Mouse (Mus musculus) embryonic facial prominence, embryonic 11.5 days (tissue): ENCODE measurements around the gene Cdx4. TPM values are rescaled to one million over a fixed set of nuclear protein-coding genes. Genes with fewer than 3 reads are reported as not detected.

Experiments
- ATAC-seq: fragments of 200-750 bp; cut with Nextera tagmentation; replicated peaks from 2 replicates; pipeline ENCODE4 v1.8.0; 2017; ENCODE audit warnings: low read depth; ENCODE audit not compliant: insufficient number of reproducible peaks, low FRiP score, low TSS enrichment
- DNase-seq: peaks from one replicate; pipeline ENCODE4 v3.0.0-alpha.2; 2015; ENCODE audit warnings: low spot score
- H3K27ac ChIP-seq: fragments of 300-500 bp; sonication (generic); replicated peaks from 2 replicates; pipeline ENCODE4 v1.5.1; 2014; ENCODE audit warnings: mild to moderate bottlenecking, low read depth, low read length, control low read depth
- H3K27me3 ChIP-seq: fragments of 300-500 bp; sonication (generic); 2 replicates; pipeline ENCODE4 v1.6.1; 2014; ENCODE audit warnings: mild to moderate bottlenecking, low read length, moderate library complexity, mixed read lengths; ENCODE audit not compliant: control insufficient read depth, insufficient read depth
- H3K36me3 ChIP-seq: fragments of 300-500 bp; sonication (generic); replicated peaks from 2 replicates; pipeline ENCODE4 v1.6.1; 2014; ENCODE audit warnings: low read depth, mild to moderate bottlenecking, low read length, moderate library complexity, mixed read lengths; ENCODE audit not compliant: control insufficient read depth, insufficient read depth
- H3K4me1 ChIP-seq: fragments of 300-500 bp; sonication (generic); 2 replicates; pipeline ENCODE4 v1.6.1; 2014; ENCODE audit warnings: low read length, mixed read lengths; ENCODE audit not compliant: control insufficient read depth, insufficient read depth
- H3K4me2 ChIP-seq: fragments of 300-500 bp; sonication (generic); 2 replicates; pipeline ENCODE4 v1.6.1; 2014; ENCODE audit warnings: low read depth, mild to moderate bottlenecking, control low read depth, low read length, moderate library complexity
- H3K4me3 ChIP-seq: fragments of 300-500 bp; sonication (generic); 2 replicates; pipeline ENCODE4 v1.5.1; 2014; ENCODE audit warnings: low read depth, low read length, control low read depth
- H3K9ac ChIP-seq: fragments of 300-500 bp; sonication (generic); replicated peaks from 2 replicates; pipeline ENCODE4 v1.6.1; 2014; ENCODE audit warnings: mild to moderate bottlenecking, control low read depth, low read length
- H3K9me3 ChIP-seq: fragments of 300-500 bp; sonication (generic); replicated peaks from 2 replicates; pipeline ENCODE4 v1.6.1; 2016; ENCODE audit warnings: mild to moderate bottlenecking, low read length, inconsistent platforms, mixed read lengths; ENCODE audit not compliant: control insufficient read depth
- whole genome bisulfite sequencing: fragments of 180-500 bp; shearing (Covaris S2); extraction: QIAGEN DNeasy Blood & Tissue Kit; methylation state at CpG from one replicate; pipeline ENCODE4 v1.1.7; 2014; 5-methylcytosine and 5-hydroxymethylcytosine counted together
- polyA plus RNA-seq: library from polyadenylated mRNA; unstranded; fragments of >200 nt; fragmentation: Nextera tagmentation; extraction: Ambion mirVana; gene quantifications from 2 replicates; pipeline ENCODE4 v1.2.1, GENCODE M21; 2014

Cdx4 gene
- polyA plus RNA-seq, 1 experiment from 2014 or later: not detected

DNA sequence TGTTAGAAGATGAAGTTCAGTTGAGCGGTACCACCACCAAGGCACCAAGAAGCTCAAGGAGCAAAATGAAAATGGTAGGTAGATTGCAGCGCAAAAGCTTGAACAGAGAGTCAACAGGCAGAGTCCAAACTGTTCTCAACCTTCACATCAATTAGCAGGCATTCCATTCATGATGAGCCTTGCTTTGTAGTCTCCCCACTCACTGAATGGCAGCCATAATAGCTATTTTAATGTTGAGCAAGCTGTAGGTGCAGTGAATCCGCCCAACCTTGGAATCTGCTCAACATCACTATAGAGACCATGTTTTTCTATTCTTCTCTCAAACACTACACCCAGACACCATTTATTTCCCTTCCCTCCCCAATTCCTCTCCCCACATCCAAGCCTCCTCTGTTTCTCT lies 9.5 kb upstream of the Cdx4 start:
- no peak for ATAC-seq
- Histone ChIP-seq H3K4me1 (no peaks in the 10 kb centered on the region), H3K4me2 (no peak overlapping the region), H3K36me3 (no peaks in the 10 kb centered on the region), H3K9me3 (no peaks in the 10 kb centered on the region), H3K27me3 (no peaks in the 10 kb centered on the region; the same call in 1 of the 2 replicates), H3K9ac (no peak overlapping the region), H3K27ac (no peak overlapping the region), H3K4me3 (no peak overlapping the region)
- 78% methylated on average over 3 of the region's 3 CpGs for WGBS
- DNase-seq: no peak

DNA sequence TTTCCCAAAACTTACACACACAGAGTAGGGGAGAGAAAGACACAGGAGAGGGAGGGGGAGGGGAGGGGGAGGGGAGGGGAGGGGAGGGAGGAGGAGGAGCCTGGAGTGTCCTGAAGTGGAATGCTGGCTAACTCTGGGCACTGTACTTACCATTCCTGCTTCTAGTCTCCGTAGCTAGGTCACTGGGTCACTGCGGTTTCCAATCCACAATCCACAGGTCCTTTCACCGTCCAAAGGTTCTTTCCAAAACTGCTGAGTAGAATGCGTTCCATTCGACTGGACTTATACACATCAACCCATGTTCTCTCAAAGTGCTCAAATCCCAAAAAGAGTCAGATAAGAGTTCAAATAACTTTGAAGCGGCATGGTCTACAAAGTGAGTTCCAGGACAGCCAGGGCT lies 7.1 kb upstream of the Cdx4 start:
- H3K9ac ChIP-seq: no peak overlapping the region
- DNase-seq: no peak
- ATAC-seq: no peak
- no peak overlapping the region for H3K4me3 ChIP-seq
- H3K27ac ChIP-seq: no peak overlapping the region
- WGBS: 83% methylated on average over 6 of the region's 6 CpGs
- no peaks in the 10 kb centered on the region for H3K36me3 ChIP-seq
- no peak overlapping the region for H3K4me2 ChIP-seq
- peaks cover 6% of the 10 kb centered on the region for H3K27me3 ChIP-seq
- H3K4me1 ChIP-seq: no peaks in the 10 kb centered on the region
- H3K9me3 ChIP-seq: no peaks in the 10 kb centered on the region

- H3K4me3 ChIP-seq: no peak overlapping the region
- no peaks in the 10 kb centered on the region for H3K36me3 ChIP-seq
- H3K4me1 ChIP-seq: no peaks in the 10 kb centered on the region
- no peak overlapping the region for H3K27ac ChIP-seq
- peaks cover 26% of the 10 kb centered on the region for H3K27me3 ChIP-seq
- H3K9me3 ChIP-seq: no peaks in the 10 kb centered on the region
- no peak for ATAC-seq
- no peak overlapping the region for H3K4me2 ChIP-seq
- no peak for DNase-seq
- H3K9ac ChIP-seq: no peak overlapping the region
- WGBS: 81% methylated on average over 3 of the region's 3 CpGs
Observed at GRCm38 (mm10) chrX:103325900-103326299, 4.7 kb downstream of the Cdx4 start.

DNA sequence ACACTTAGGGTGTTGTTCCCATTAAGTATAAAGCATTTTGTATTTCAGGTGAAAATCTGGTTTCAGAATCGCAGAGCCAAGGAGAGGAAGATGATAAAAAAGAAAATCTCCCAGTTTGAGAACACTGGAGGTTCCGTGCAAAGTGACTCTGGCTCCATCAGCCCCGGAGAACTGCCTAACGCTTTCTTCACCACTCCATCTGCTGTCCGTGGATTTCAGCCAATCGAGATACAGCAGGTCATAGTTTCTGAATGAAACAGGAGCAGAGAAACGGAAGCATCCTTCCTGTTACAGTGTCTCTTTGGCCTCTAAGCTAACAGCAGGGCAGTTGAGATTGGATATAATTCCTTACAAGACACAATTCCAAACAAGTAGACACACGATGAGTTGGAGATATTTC lies 8.2 kb downstream of the Cdx4 start:
- H3K4me3 ChIP-seq: no peak overlapping the region

DNA sequence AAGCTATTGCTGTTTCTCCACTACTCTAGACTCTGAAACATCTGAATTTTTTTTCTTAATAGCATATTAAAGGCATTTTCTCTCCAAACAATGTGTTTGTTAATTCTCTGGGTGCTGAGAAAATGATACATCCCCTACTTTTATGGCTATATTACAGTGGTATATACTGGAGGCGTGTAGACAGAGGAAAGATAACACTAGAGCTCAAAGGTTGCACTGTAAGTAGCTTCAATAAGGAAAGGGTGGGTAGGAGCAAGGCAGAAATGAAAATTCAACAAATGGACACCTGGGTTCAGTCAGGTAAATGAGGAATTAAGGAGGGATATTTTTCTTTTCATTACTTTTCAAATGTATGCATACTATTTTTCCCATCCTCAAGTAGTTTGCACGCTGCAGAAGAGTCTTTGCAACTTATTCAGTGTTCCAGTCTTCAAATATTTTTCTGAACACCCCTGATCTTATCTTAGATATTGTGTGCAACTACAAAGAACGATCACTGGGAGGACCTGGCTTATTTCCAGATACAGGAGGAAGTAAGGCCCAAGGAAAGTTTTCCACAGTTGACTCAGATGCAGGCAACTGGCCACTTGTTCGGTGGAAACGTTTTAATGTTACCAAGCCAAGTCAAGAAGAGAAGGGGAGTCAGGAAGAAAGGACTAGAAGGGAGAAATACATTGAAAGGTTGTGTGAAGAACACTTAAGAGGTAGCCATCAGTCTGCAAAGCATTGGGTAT lies 10.1 kb downstream of the Cdx4 start:
- ATAC-seq: no peak
- Histone ChIP-seq H3K4me1 (no peaks in the 10 kb centered on the region), H3K4me2 (no peak overlapping the region), H3K27ac (no peak overlapping the region), H3K9ac (no peak overlapping the region), H3K36me3 (no peaks in the 10 kb centered on the region), H3K9me3 (no peaks in the 10 kb centered on the region), H3K27me3 (no peaks in the 10 kb centered on the region), H3K4me3 (no peak overlapping the region)
- DNase-seq: no peak
- WGBS: 82% methylated on average over 5 of the region's 5 CpGs

More for the DNA sequence above, 8.2 kb downstream of the Cdx4 start:
- WGBS: 60% methylated on average over 8 of the region's 8 CpGs
- Histone ChIP-seq H3K4me2 (no peak overlapping the region), H3K27ac (no peak overlapping the region), H3K9me3 (no peaks in the 10 kb centered on the region), H3K36me3 (no peaks in the 10 kb centered on the region), H3K4me1 (no peaks in the 10 kb centered on the region), H3K27me3 (peaks cover 3% of the 10 kb centered on the region; the same call in 1 of the 2 replicates), H3K9ac (no peak overlapping the region)
- DNase-seq: no peak
- no peak for ATAC-seq

DNA sequence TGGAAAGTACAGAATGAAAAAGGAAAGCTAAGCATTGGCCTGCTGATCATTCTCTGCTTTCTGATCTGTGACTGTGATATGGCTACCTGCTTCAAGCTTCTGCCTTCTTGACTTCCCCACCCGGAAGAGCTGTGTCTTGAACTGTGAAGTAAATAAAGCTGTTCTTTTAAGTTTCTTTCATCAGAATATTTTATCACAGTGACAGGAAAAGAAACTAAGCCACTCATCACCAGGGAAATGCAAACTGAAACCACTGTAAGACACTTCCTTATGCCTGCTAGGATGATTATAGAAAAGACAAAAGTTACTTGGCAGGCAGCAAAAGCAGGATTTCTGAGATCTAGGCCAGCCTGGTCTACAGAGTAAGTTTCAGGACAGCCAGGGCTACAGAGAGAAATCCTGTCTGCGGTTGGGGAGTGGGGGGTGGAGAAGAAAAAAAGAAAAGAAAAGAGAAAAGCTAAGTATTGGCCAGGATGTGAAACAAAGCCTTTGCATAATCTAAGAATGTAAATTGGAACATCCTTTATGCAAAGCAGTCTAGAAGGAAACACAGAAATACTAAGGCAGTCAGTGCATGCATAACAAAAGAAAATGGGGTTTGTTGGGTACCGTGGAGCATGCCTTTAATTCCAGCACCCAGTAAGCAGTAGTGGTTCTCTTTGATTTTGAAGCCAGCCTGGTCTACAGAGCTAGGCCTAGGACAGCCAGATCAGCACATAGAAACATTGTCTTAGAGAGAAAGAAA lies 20.3 kb downstream of the Cdx4 start:
- Histone ChIP-seq H3K4me3 (no peak overlapping the region), H3K27me3 (no peaks in the 10 kb centered on the region), H3K9me3 (no peaks in the 10 kb centered on the region), H3K27ac (no peak overlapping the region), H3K9ac (no peak overlapping the region), H3K4me1 (no peaks in the 10 kb centered on the region), H3K4me2 (no peak overlapping the region), H3K36me3 (no peaks in the 10 kb centered on the region)
- no peak for ATAC-seq
- WGBS: 57% methylated on average over 3 of the region's 3 CpGs
- no peak for DNase-seq

GRCm38 (mm10) chrX:103355784-103356183 lies 34.6 kb downstream of the Cdx4 start:
- Histone ChIP-seq H3K27me3 (peaks cover 5% of the 10 kb centered on the region), H3K9ac (no peak overlapping the region), H3K9me3 (no peaks in the 10 kb centered on the region), H3K4me1 (no peaks in the 10 kb centered on the region), H3K36me3 (no peaks in the 10 kb centered on the region), H3K27ac (no peak overlapping the region), H3K4me2 (0 out of 2 replicates have a peak overlapping the region, but pooled peaks have one; percentile 16), H3K4me3 (peak overlapping the region; percentile 56)
- ATAC-seq (no peak), DNase-seq (no peak)
- 53% methylated on average over 5 of the region's 5 CpGs for WGBS

DNA sequence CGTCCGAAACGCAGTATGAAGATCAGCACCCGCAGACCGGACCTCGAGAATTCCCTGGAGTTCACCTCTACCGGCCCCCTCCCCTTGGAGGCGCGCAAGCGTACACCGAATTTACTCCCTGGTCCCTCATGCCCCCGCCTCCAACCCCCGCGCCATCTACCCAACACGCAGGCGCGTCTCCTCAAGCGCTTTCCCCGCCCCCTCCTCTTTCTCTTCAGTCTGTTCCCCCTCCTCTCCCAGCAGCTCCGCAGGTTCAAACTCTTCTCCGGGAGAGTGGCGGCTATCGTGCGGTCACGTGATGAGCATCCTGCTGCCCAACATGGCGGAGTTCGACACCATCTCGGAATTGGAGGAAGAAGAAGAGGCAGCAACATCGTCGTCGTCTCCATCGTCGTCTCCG lies 35.1 kb downstream of the Cdx4 start, which contains the start of gene Chic1:
TSS of gene Chic1 (plus strand) at position 190 of the 400 bp plus-strand sequence.
- no peaks in the 10 kb centered on the region for H3K4me1 ChIP-seq
- no peaks in the 10 kb centered on the region for H3K9me3 ChIP-seq
- H3K27ac ChIP-seq: no peak within 1 kb of the TSS
- H3K9ac ChIP-seq: peak within 1 kb of the TSS; percentile 67
- ATAC-seq (peak; percentile 92), DNase-seq (peak; percentile 87)
- peaks cover 5% of the 10 kb centered on the region for H3K27me3 ChIP-seq
- 15% methylated on average over 34 of the region's 34 CpGs for WGBS
- H3K4me3 ChIP-seq: peak within 1 kb of the TSS; percentile 56
- peak within 1 kb of the TSS; percentile 40 for H3K4me2 ChIP-seq
- H3K36me3 ChIP-seq: no peaks in the 10 kb centered on the region
